ENCODE assay signal across 20 mouse cellular contexts in the genomic region with DNA sequence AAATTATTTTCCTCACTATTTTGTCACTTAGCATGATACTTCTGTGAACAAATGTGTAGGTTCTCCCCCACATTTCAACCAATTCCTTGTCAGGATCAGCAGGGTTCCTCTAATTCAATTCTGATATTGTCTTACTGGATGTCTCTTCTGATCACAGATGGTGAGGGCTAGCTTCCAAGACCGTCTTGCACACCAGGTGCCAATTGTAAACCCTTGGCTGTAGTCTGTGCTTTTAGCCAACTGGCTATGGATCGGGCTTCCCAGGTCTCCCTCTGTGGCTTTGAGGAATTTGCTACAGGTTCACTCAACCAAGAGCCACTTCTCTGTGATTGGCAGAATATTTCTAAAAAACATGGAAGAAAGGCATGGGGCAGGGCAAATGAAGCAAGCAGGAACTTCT.
DNase-seq lines count a peak whose midpoint lies in the region; ATAC-seq and TF ChIP-seq lines count a peak whose summit lies in the region.
"Had no signal": no experiment of that assay in that cellular context is flagged by ENCODE, and none has a peak within 500 bp of the region (broad histone marks: within the 10 kb centered on the region; RNA-seq: fewer than 3 reads in every experiment).

No protein-coding gene starts in this region.

- no peaks in the 10 kb centered on the region for H3K36me3 ChIP-seq in forebrain, embryonic 14.5 days (ENCODE audit: control insufficient read depth, insufficient read depth, low read length)
- no peaks in the 10 kb centered on the region for H3K36me3 ChIP-seq in forebrain, embryonic 12.5 days (replicated peaks)
- no peaks in the 10 kb centered on the region for H3K36me3 ChIP-seq in midbrain, embryonic 11.5 days (ENCODE audit: control insufficient read depth, insufficient read depth, low read length)
- no peaks in the 10 kb centered on the region for H3K36me3 ChIP-seq in midbrain, embryonic 15.5 days (replicated peaks)
- no peaks in the 10 kb centered on the region for H3K36me3 ChIP-seq in forebrain, postnatal 0 days (ENCODE audit: insufficient read depth)
- H3K36me3 ChIP-seq: embryonic facial prominence, embryonic 15.5 days; heart, embryonic 10.5 days; limb, embryonic 10.5 days had no signal

- H3K27ac ChIP-seq in forebrain, embryonic 14.5 days (ENCODE audit: low read depth, low read length), result no peak overlapping the region
- no peak overlapping the region for H3K27ac ChIP-seq in forebrain, embryonic 12.5 days
- H3K27ac ChIP-seq in midbrain, embryonic 11.5 days (ENCODE audit: low read depth, low read length), result no peak overlapping the region
- H3K27ac ChIP-seq in midbrain, embryonic 15.5 days, result no peak overlapping the region
- H3K27ac ChIP-seq in forebrain, postnatal 0 days (ENCODE audit: low read depth, low read length), result no peak overlapping the region
- H3K27ac ChIP-seq: embryonic facial prominence, embryonic 15.5 days; heart, embryonic 10.5 days; hindbrain, embryonic 14.5 days; kidney, postnatal 0 days; limb, embryonic 10.5 days had no signal

- TF ChIP-seq CTCF in forebrain, postnatal 0 days (IDR thresholded peaks at IDR 0.05; ENCODE audit: low read depth), result no peak

- 48% methylated on average over 2 of the region's 2 CpGs for WGBS in forebrain, embryonic 14.5 days
- WGBS in forebrain, embryonic 12.5 days, result 61% methylated on average over 2 of the region's 2 CpGs
- 73% methylated on average over 2 of the region's 2 CpGs for WGBS in midbrain, embryonic 11.5 days
- WGBS in midbrain, embryonic 15.5 days, result 65% methylated on average over 2 of the region's 2 CpGs
- 38% methylated on average over 2 of the region's 2 CpGs for WGBS in forebrain, postnatal 0 days

- DNase-seq in forebrain, embryonic 14.5 days (ENCODE audit: low spot score), result peak; percentile 84
- peak; percentile 17 for DNase-seq in midbrain, embryonic 11.5 days (ENCODE audit: low spot score, missing footprints)
- DNase-seq in cerebellum, adult 9-10 months, result peak; percentile 49
- peak; percentile 22 for DNase-seq in forebrain, postnatal 0 days
- no peak for DNase-seq in T-cell, adult 2 months (ENCODE audit: low spot score)
- no peak for DNase-seq in left cerebral cortex, adult 8-10 months (ENCODE audit: low spot score in 2 of 2)
- DNase-seq: kidney, adult 11 months; liver, postnatal 0 days; lung, postnatal 14 days; right cerebral cortex, postnatal 4 days; thymus, adult 2 months had no signal

- H3K4me1 ChIP-seq in forebrain, embryonic 14.5 days (ENCODE audit: control insufficient read depth, insufficient read depth, low read length), result peaks cover 5% of the 10 kb centered on the region
- H3K4me1 ChIP-seq in forebrain, embryonic 12.5 days, result no peaks in the 10 kb centered on the region
- no peaks in the 10 kb centered on the region for H3K4me1 ChIP-seq in midbrain, embryonic 11.5 days (ENCODE audit: control insufficient read depth, insufficient read depth, low read length)
- no peaks in the 10 kb centered on the region for H3K4me1 ChIP-seq in midbrain, embryonic 15.5 days
- no peaks in the 10 kb centered on the region for H3K4me1 ChIP-seq in forebrain, postnatal 0 days (ENCODE audit: insufficient read depth)
- H3K4me1 ChIP-seq: embryonic facial prominence, embryonic 15.5 days; heart, embryonic 10.5 days had no signal

- peak; percentile 80 for ATAC-seq in forebrain, embryonic 14.5 days
- ATAC-seq in forebrain, embryonic 12.5 days (ENCODE audit: low FRiP score), result no peak
- ATAC-seq in midbrain, embryonic 11.5 days (ENCODE audit: low FRiP score), result no peak
- no peak for ATAC-seq in midbrain, embryonic 15.5 days (replicated peaks)
- 0 out of 2 replicates have a peak, but pooled peaks have one; percentile 23 for ATAC-seq in forebrain, postnatal 0 days
- ATAC-seq: CD4-positive, CD25-positive, alpha-beta regulatory T cell, adult 4 months; liver, postnatal 0 days; midbrain, embryonic 16.5 days had no signal

- no peak overlapping the region for H3K9ac ChIP-seq in forebrain, embryonic 14.5 days (ENCODE audit: low read length)
- H3K9ac ChIP-seq in forebrain, embryonic 12.5 days, result no peak overlapping the region
- H3K9ac ChIP-seq in midbrain, embryonic 11.5 days (ENCODE audit: low read length), result no peak overlapping the region
- no peak overlapping the region for H3K9ac ChIP-seq in midbrain, embryonic 15.5 days
- H3K9ac ChIP-seq in forebrain, postnatal 0 days, result no peak overlapping the region
- H3K9ac ChIP-seq: embryonic facial prominence, embryonic 15.5 days; hindbrain, embryonic 14.5 days; liver, postnatal 0 days had no signal

- H3K4me2 ChIP-seq in forebrain, embryonic 14.5 days (ENCODE audit: low read length), result no peak overlapping the region
- H3K4me2 ChIP-seq in forebrain, embryonic 12.5 days, result no peak overlapping the region
- no peak overlapping the region for H3K4me2 ChIP-seq in midbrain, embryonic 11.5 days
- H3K4me2 ChIP-seq in midbrain, embryonic 15.5 days, result no peak overlapping the region
- H3K4me2 ChIP-seq in forebrain, postnatal 0 days (ENCODE audit: low read depth), result no peak overlapping the region
- H3K4me2 ChIP-seq: embryonic facial prominence, embryonic 15.5 days; hindbrain, embryonic 14.5 days had no signal

- no peak overlapping the region for H3K4me3 ChIP-seq in forebrain, embryonic 14.5 days (ENCODE audit: low read depth, low read length)
- no peak overlapping the region for H3K4me3 ChIP-seq in forebrain, embryonic 12.5 days (replicated peaks)
- H3K4me3 ChIP-seq in midbrain, embryonic 11.5 days (ENCODE audit: low read depth, low read length), result no peak overlapping the region
- no peak overlapping the region for H3K4me3 ChIP-seq in midbrain, embryonic 15.5 days
- no peak overlapping the region for H3K4me3 ChIP-seq in forebrain, postnatal 0 days (ENCODE audit: low read depth, low read length)
- H3K4me3 ChIP-seq: embryonic facial prominence, embryonic 15.5 days; heart, embryonic 10.5 days; limb, embryonic 10.5 days had no signal

- H3K9me3 ChIP-seq in forebrain, embryonic 14.5 days (replicated peaks; ENCODE audit: control insufficient read depth, low read length), result no peaks in the 10 kb centered on the region
- no peaks in the 10 kb centered on the region for H3K9me3 ChIP-seq in forebrain, embryonic 12.5 days
- H3K9me3 ChIP-seq in midbrain, embryonic 11.5 days (ENCODE audit: control insufficient read depth, low read length), result no peaks in the 10 kb centered on the region
- no peaks in the 10 kb centered on the region for H3K9me3 ChIP-seq in midbrain, embryonic 15.5 days
- no peaks in the 10 kb centered on the region for H3K9me3 ChIP-seq in forebrain, postnatal 0 days (ENCODE audit: low read length)
- H3K9me3 ChIP-seq: embryonic facial prominence, embryonic 15.5 days; heart, embryonic 10.5 days; limb, embryonic 10.5 days had no signal

- H3K27me3 ChIP-seq in forebrain, embryonic 14.5 days (replicated peaks; ENCODE audit: control insufficient read depth, insufficient read depth, low read length), result no peaks in the 10 kb centered on the region
- no peaks in the 10 kb centered on the region for H3K27me3 ChIP-seq in forebrain, embryonic 12.5 days
- no peaks in the 10 kb centered on the region for H3K27me3 ChIP-seq in midbrain, embryonic 11.5 days (ENCODE audit: control insufficient read depth, insufficient read depth, low read length)
- no peaks in the 10 kb centered on the region for H3K27me3 ChIP-seq in midbrain, embryonic 15.5 days (replicated peaks)
- no peaks in the 10 kb centered on the region for H3K27me3 ChIP-seq in forebrain, postnatal 0 days (ENCODE audit: insufficient read depth, low read length)
- H3K27me3 ChIP-seq: embryonic facial prominence, embryonic 15.5 days had no signal

Comparison
In these comparisons a context has a peak if more than half of its experiments do, and no peak if none do; other contexts are left out.
1. ATAC-seq: peak in forebrain, embryonic 14.5 days (single experiment) and forebrain, postnatal 0 days (single experiment); none in forebrain, embryonic 12.5 days (single experiment), midbrain, embryonic 11.5 days (single experiment) and midbrain, embryonic 15.5 days (single experiment).
2. DNase-seq: peak in forebrain, embryonic 14.5 days (single experiment), midbrain, embryonic 11.5 days (single experiment), cerebellum, adult 9-10 months (single experiment) and forebrain, postnatal 0 days (single experiment); none in T-cell, adult 2 months (single experiment) and left cerebral cortex, adult 8-10 months (0 of 2).